Mouse (Mus musculus) midbrain, embryonic 16.5 days (tissue): ENCODE results near the gene Ndufa11. TPM values are rescaled to one million over a fixed set of nuclear protein-coding genes. Genes with fewer than 3 reads are reported as not detected.

Source experiments
- ATAC-seq: fragments of 200-750 bp; cut with Nextera tagmentation; 2 replicates; pipeline ENCODE4 v1.8.0; 2017; ENCODE audit warnings: moderate TSS enrichment
- H3K27ac ChIP-seq: fragments of 300-500 bp; sonication (generic); 2 replicates; pipeline ENCODE4 v1.5.1; 2014; ENCODE audit warnings: mild to moderate bottlenecking, low read length, mixed read lengths
- H3K27me3 ChIP-seq: fragments of 300-500 bp; sonication (generic); 2 replicates; pipeline ENCODE4 v1.6.1; 2014; ENCODE audit warnings: low read depth, low read length, mixed read lengths; ENCODE audit not compliant: control insufficient read depth, insufficient read depth
- H3K36me3 ChIP-seq: fragments of 300-500 bp; sonication (generic); 2 replicates; pipeline ENCODE4 v1.6.1; 2014; ENCODE audit warnings: mild to moderate bottlenecking, low read length, moderate library complexity, mixed read lengths; ENCODE audit not compliant: control insufficient read depth, insufficient read depth
- H3K4me1 ChIP-seq: fragments of 300-500 bp; sonication (generic); 2 replicates; pipeline ENCODE4 v1.6.1; 2014; ENCODE audit warnings: mild to moderate bottlenecking, low read length, mixed read lengths; ENCODE audit not compliant: control insufficient read depth, insufficient read depth
- H3K4me2 ChIP-seq: fragments of 300-500 bp; sonication (generic); 2 replicates; pipeline ENCODE4 v1.6.1; 2014; ENCODE audit warnings: mild to moderate bottlenecking, low read length, mixed read lengths
- H3K4me3 ChIP-seq: fragments of 300-500 bp; sonication (generic); 2 replicates; pipeline ENCODE4 v1.5.1; 2014; ENCODE audit warnings: low read depth, mild to moderate bottlenecking, low read length, moderate library complexity, mixed read lengths
- H3K9ac ChIP-seq: fragments of 300-500 bp; sonication (generic); 2 replicates; pipeline ENCODE4 v1.6.1; 2014; ENCODE audit warnings: low read depth, low read length, mixed read lengths
- H3K9me3 ChIP-seq: fragments of 300-500 bp; sonication (generic); replicated peaks from 2 replicates; pipeline ENCODE4 v1.6.1; 2014; ENCODE audit warnings: mild to moderate bottlenecking, low read length, mixed read lengths; ENCODE audit not compliant: control insufficient read depth, poor library complexity, severe bottlenecking
- WGBS: fragments of 180-500 bp; shearing (Covaris S2); extraction: QIAGEN DNeasy Blood & Tissue Kit; methylation state at CpG from one replicate; pipeline ENCODE4 v1.1.7; 2014; 5-methylcytosine and 5-hydroxymethylcytosine counted together
- polyA plus RNA-seq: library from polyadenylated mRNA; unstranded; fragments of >200 nt; fragmentation: Nextera tagmentation; extraction: Ambion mirVana; gene quantifications from 2 replicates; pipeline ENCODE4 v1.2.1, GENCODE M21; 2015

Gene Ndufa11
- polyA plus RNA-seq, 1 experiment from 2014 or later = 497 TPM

GRCm38 (mm10) chr17:56769950-56770349 lies 52.4 kb downstream of the Ndufa11 start, which contains the start of gene Prr22:
Gene Prr22 (plus strand): TSS chr17:56770250.
- peaks cover 16% of the 10 kb centered on the region for H3K36me3 ChIP-seq
- H3K9ac ChIP-seq = no peak within 1 kb of the TSS
- H3K4me3 ChIP-seq = no peak within 1 kb of the TSS
- H3K4me1 ChIP-seq = peaks cover 6% of the 10 kb centered on the region
- no peaks in the 10 kb centered on the region for H3K9me3 ChIP-seq
- ATAC-seq = no peak
- no peak within 1 kb of the TSS for H3K4me2 ChIP-seq
- no peak within 1 kb of the TSS for H3K27ac ChIP-seq
- no peaks in the 10 kb centered on the region for H3K27me3 ChIP-seq
- WGBS = 90% methylated on average over 5 of the region's 5 CpGs

Other genes with a start within 250 kb of the Ndufa11 start
- gene Ptprs, start 241.3 kb upstream of the Ndufa11 start, polyA plus RNA-seq = 293 and 299 TPM in 2 replicates
- gene Znrf4, start 205.3 kb upstream of the Ndufa11 start, polyA plus RNA-seq = not detected in 2 replicates
- 0.95 and 1.3 TPM in 2 replicates for gene Gm20219, start 163.4 kb upstream of the Ndufa11 start, polyA plus RNA-seq
- gene Safb2, start 133.2 kb upstream of the Ndufa11 start, polyA plus RNA-seq = 63.2 and 70.6 TPM in 2 replicates
- 121 and 122 TPM in 2 replicates for gene Safb, start 132.9 kb upstream of the Ndufa11 start, polyA plus RNA-seq
- 171 and 182 TPM in 2 replicates for gene 2410015M20Rik, start 108.0 kb upstream of the Ndufa11 start, polyA plus RNA-seq
- 789 and 838 TPM in 2 replicates for gene Rpl36, start 104.4 kb upstream of the Ndufa11 start, polyA plus RNA-seq
- gene Lonp1, start 90.9 kb upstream of the Ndufa11 start, polyA plus RNA-seq = 42.8 and 43.0 TPM in 2 replicates
- gene Catsperd, start 89.6 kb upstream of the Ndufa11 start, polyA plus RNA-seq = 1.8 and 2.1 TPM in 2 replicates
- gene Ranbp3, start 44.5 kb upstream of the Ndufa11 start, polyA plus RNA-seq = 107 and 112 TPM in 2 replicates
- 15.6 and 16.1 TPM in 2 replicates for gene Vmac, start 255 bp downstream of the Ndufa11 start, polyA plus RNA-seq
- 2.5 and 4.0 TPM in 2 replicates for gene Nrtn, start 39.8 kb downstream of the Ndufa11 start, polyA plus RNA-seq
- gene Dus3l, start 47.0 kb downstream of the Ndufa11 start, polyA plus RNA-seq = 96.8 and 106 TPM in 2 replicates
- 0.97 and 1.1 TPM in 2 replicates for gene Prr22, start 52.5 kb downstream of the Ndufa11 start, polyA plus RNA-seq
- 3.9 and 4.8 TPM in 2 replicates for gene Rfx2, start 113.2 kb downstream of the Ndufa11 start, polyA plus RNA-seq
- not detected in 2 replicates for gene Acsbg2, start 156.7 kb downstream of the Ndufa11 start, polyA plus RNA-seq
- gene 1700061G19Rik, start 157.7 kb downstream of the Ndufa11 start, polyA plus RNA-seq = 0.57 and 0.63 TPM in 2 replicates
- 91.4 and 95.3 TPM in 2 replicates for gene Mllt1, start 217.6 kb downstream of the Ndufa11 start, polyA plus RNA-seq